Mouse (Mus musculus) intestine, postnatal 0 days (tissue): ENCODE measurements around the gene Arsg. TPM values are rescaled to one million over a fixed set of nuclear protein-coding genes. Genes with fewer than 3 reads are reported as not detected.
A peak's percentile ranks its signal among the peaks of the same experiment; 100 is the strongest.

Source experiments
- ATAC-seq: fragments of 200-750 bp; cut with Nextera tagmentation; 2 replicates; pipeline ENCODE4 v1.8.0; 2017; ENCODE audit warnings: mild to moderate bottlenecking, moderate TSS enrichment, moderate library complexity
- H3K27ac ChIP-seq: fragments of 300-500 bp; sonication (generic); 2 replicates; pipeline ENCODE4 v1.5.1; 2014; ENCODE audit warnings: mild to moderate bottlenecking, low read depth, low read length, moderate library complexity
- H3K27me3 ChIP-seq: fragments of 300-500 bp; sonication (generic); replicated peaks from 2 replicates; pipeline ENCODE4 v1.6.1; 2014; ENCODE audit warnings: low read length, mixed read lengths; ENCODE audit not compliant: control insufficient read depth, insufficient read depth
- H3K36me3 ChIP-seq: fragments of 300-500 bp; sonication (generic); 2 replicates; pipeline ENCODE4 v1.6.1; 2014; ENCODE audit warnings: mild to moderate bottlenecking, moderate library complexity; ENCODE audit not compliant: control insufficient read depth, insufficient read depth
- H3K4me1 ChIP-seq: fragments of 300-500 bp; sonication (generic); replicated peaks from 2 replicates; pipeline ENCODE4 v1.6.1; 2014; ENCODE audit warnings: antibody characterized with exemption, low read length, mixed read lengths; ENCODE audit not compliant: control insufficient read depth, insufficient read depth
- H3K4me2 ChIP-seq: fragments of 300-500 bp; sonication (generic); replicated peaks from 2 replicates; pipeline ENCODE4 v1.6.1; 2014; ENCODE audit warnings: low read depth, mild to moderate bottlenecking, moderate library complexity
- H3K4me3 ChIP-seq: fragments of 300-500 bp; sonication (generic); 2 replicates; pipeline ENCODE4 v1.5.1; 2014; ENCODE audit warnings: low read depth, low read length
- H3K9ac ChIP-seq: fragments of 300-500 bp; sonication (generic); 2 replicates; pipeline ENCODE4 v1.6.1; 2014; ENCODE audit warnings: mild to moderate bottlenecking, low read depth, low read length
- H3K9me3 ChIP-seq: fragments of 300-500 bp; sonication (generic); 2 replicates; pipeline ENCODE4 v1.6.1; 2016; ENCODE audit warnings: mixed run types; ENCODE audit not compliant: control insufficient read depth
- CTCF ChIP-seq: sonication (generic); IDR thresholded peaks from 2 replicates; pipeline ENCODE4 v1.5.1; 2016; ENCODE audit warnings: low read depth, mild to moderate bottlenecking, control low read depth, antibody characterized with exemption, moderate library complexity
- WGBS: fragments of 180-500 bp; shearing (Covaris S2); extraction: QIAGEN DNeasy Blood & Tissue Kit; methylation state at CpG from one replicate; pipeline ENCODE4 v1.1.7; 2014; 5-methylcytosine and 5-hydroxymethylcytosine counted together
- microRNA-seq: library from miRNA; unstranded; fragments of <30 nt; microRNA quantifications from one replicate; pipeline ENCODE4, GENCODE M21; 2016
- polyA plus RNA-seq: library from polyadenylated mRNA; unstranded; fragments of >200 nt; fragmentation: Nextera tagmentation; extraction: Ambion mirVana; gene quantifications from 2 replicates; pipeline ENCODE4 v1.2.1, GENCODE M21; 2015

Gene Arsg
- polyA plus RNA-seq, 1 experiment from 2014 or later: 50.9 TPM

DNA sequence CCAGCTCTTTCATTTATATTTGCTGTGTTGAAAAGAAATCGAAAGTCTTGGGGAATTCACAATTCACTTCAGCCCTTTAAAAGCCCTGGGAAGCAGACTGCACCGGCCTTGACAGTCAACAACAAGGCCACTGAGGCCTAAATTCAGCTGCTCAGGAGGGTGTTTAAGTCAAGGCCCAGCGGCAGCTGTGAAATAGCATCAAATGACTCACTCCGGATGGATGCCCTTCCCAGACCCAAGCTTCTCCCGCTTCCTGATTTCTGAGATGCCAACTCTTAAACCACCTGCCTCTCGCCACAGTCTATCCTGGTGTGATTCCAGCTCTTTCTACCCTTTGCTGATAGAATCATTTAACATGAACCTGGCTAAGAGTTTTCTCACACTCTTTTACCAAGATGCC, 147.2 kb downstream of the Arsg start:
- Histone ChIP-seq H3K27ac (no peak overlapping the region), H3K36me3 (no peaks in the 10 kb centered on the region), H3K4me2 (no peak overlapping the region), H3K9ac (no peak overlapping the region), H3K27me3 (no peaks in the 10 kb centered on the region), H3K4me3 (no peak overlapping the region), H3K9me3 (no peaks in the 10 kb centered on the region), H3K4me1 (0 out of 2 replicates have a peak, but pooled peaks cover 5% of the 10 kb centered on the region)
- no peak for ATAC-seq
- TF ChIP-seq CTCF: no peak
- WGBS: 86% methylated on average over 6 of the region's 6 CpGs

DNA sequence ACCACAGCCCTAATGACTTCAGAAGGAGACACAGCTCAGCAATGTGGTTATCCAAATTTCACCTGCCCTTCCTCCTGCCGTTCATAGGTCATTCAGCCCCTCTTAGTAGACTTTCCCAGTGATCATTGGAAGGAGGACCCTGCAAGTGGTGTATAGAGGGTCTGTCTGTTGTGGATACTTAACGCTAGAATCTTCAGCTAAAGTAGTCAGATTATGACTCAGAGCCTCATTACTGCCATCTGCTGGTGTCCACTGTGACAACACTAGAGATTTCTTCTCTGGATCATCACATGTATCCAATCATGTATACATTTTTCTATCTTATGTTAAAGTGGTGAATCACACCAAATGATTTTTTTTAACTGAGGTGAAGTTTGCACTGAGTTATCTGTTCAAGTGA, 148.0 kb downstream of the Arsg start:
- Histone ChIP-seq H3K36me3 (no peaks in the 10 kb centered on the region), H3K9ac (no peak overlapping the region), H3K4me1 (0 out of 2 replicates have a peak, but pooled peaks cover 5% of the 10 kb centered on the region), H3K9me3 (no peaks in the 10 kb centered on the region), H3K27me3 (no peaks in the 10 kb centered on the region), H3K27ac (no peak overlapping the region), H3K4me2 (no peak overlapping the region), H3K4me3 (no peak overlapping the region)
- WGBS: 11% methylated on average over 2 of the region's 2 CpGs
- no peak for ATAC-seq
- peak; percentile 87 for TF ChIP-seq CTCF

DNA sequence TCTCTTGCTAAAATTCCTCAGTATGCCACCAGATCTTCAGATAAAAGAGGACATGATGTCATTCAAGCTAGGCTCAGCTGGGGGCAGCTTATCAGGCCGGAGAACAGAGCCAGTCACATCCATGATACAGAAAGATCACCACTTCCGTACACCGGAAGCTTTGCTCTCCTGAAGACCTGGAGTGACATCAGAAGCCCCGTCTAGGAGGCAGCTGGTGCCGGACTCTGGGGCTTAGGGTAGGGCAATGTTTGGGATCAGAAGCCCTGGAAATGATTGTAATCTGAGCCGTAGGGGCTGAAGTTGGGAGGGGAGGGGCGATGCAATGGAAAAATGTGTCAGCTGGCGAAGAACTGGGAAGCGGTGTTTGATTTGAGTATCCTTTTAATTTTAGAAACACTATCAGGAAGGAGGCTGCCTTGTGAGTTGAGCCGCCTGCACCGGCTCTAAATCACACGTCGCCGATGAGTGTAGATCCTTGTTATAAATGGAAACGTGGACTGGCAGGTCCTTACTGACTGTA, 149.4 kb downstream of the Arsg start:
- 23% methylated on average over 15 of the region's 15 CpGs for WGBS
- Histone ChIP-seq H3K4me3 (no peak overlapping the region; the same call in 1 of the 2 replicates), H3K27me3 (no peaks in the 10 kb centered on the region), H3K4me2 (peak overlapping the region; percentile 37), H3K4me1 (no peaks in the 10 kb centered on the region), H3K27ac (no peak overlapping the region), H3K9ac (no peak overlapping the region), H3K9me3 (no peaks in the 10 kb centered on the region), H3K36me3 (no peaks in the 10 kb centered on the region)
- no peak for ATAC-seq
- TF ChIP-seq CTCF: no peak

Small RNAs within 50 kb of the gene (microRNA-seq; reads per million reads assigned to microRNA genes)
- not detected for gene Gm25540

Other genes starting within 250 kb of the Arsg start
- 2.6 and 2.8 TPM in 2 replicates for gene Rgs9, start 175.2 kb upstream of the Arsg start, polyA plus RNA-seq
- 81.7 and 86.9 TPM in 2 replicates for gene Gna13, start 110.5 kb upstream of the Arsg start, polyA plus RNA-seq
- 0.08 TPM in 1 of 2 replicates, not detected in the other for gene 9930022D16Rik, start 59.5 kb upstream of the Arsg start, polyA plus RNA-seq
- gene Amz2, start 47.4 kb upstream of the Arsg start, polyA plus RNA-seq: 22.7 and 23.8 TPM in 2 replicates
- 129 and 143 TPM in 2 replicates for gene Slc16a6, start 224 bp downstream of the Arsg start, polyA plus RNA-seq
- 28.2 and 30.4 TPM in 2 replicates for gene Wipi1, start 138.6 kb downstream of the Arsg start, polyA plus RNA-seq
- 180 and 188 TPM in 2 replicates for gene Prkar1a, start 176.0 kb downstream of the Arsg start, polyA plus RNA-seq
- 2.5 TPM in 2 replicates for gene Fam20a, start 248.9 kb downstream of the Arsg start, polyA plus RNA-seq